Mouse (Mus musculus) left cerebral cortex, postnatal 10 days (tissue): ENCODE results near the gene Ifi203. TPM values are rescaled to one million over a fixed set of nuclear protein-coding genes. Genes with fewer than 3 reads are reported as not detected.
A peak's percentile ranks its signal among the peaks of the same experiment; 100 is the strongest.
"Not testable (repeated sequence)": the region's sequence is repeated elsewhere in the genome, so short reads cannot be mapped to it uniquely, and the experiment has no call there.

Experiments used
- DNase-seq, 2 experiments: peaks; one replicate each; pipeline ENCODE4 v3.0.0; 2021 to 2022; ENCODE audit warnings: low spot score in 2 of 2, mixed read lengths in 1 of 2; ENCODE audit errors: extremely low spot score in 1 of 2
- intact Hi-C: fragments of 180-260 bp; cut with DNase I; formaldehyde crosslinking; loops from one replicate; pipeline ENCODE4 v1.15.1; 2025
- total RNA-seq, 2 experiments: library from RNA; stranded (reverse); gene quantifications; 2 replicates each; pipeline ENCODE4 v1.2.3; 2021

Gene Ifi203
- total RNA-seq, 2 experiments from 2014 or later = 0.49 to 1.0 TPM

- DNase-seq = no peak
- intact Hi-C loops = no loop called here
Observed at GRCm38 (mm10) chr1:173911808-173912464, 30.5 kb downstream of the Ifi203 start.

- intact Hi-C loops, DNase-seq: not testable (repeated sequence)
Observed at GRCm38 (mm10) chr1:173908390-173908789, 34.1 kb downstream of the Ifi203 start.

DNA sequence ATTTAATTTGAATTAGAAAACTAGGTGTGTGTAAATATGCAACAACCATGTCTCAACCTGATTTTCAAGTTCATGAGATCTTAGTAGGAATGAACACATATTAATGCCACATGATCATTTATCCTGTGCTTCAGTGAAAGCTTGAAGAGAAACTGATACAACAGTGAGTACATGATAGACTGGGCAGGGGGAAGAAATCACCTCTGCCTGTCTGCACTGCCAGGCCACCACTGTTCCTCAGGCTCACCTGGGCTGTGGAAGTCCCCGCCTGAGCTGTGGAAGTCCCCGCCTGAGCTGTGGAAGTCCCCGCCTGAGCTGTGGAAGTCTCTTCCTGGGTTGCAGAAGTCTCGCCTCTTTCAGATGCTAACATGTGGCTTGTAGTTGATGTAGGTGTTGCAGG lies 36.6 kb downstream of the Ifi203 start:
- DNase-seq, intact Hi-C loops: not testable (repeated sequence)

DNA sequence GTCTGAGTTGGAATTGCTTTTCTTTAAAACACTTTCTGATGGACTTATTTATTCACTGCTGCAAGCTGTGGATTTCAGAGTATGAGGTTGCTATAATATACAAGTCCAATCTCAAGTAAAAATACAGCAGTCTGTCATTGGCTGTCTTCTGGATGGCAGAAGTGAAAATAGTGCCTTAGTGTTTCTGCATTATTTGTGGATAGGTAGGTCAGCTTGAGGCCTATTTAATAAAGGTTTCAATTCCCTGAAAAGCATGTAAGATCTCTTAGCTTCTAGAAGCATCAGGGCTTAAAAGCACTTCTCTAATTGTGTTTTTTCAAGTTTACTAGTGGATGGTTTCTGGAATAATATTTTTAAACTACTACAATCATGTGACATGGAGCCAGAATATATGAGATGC lies 52.7 kb downstream of the Ifi203 start:
- DNase-seq, intact Hi-C loops: not testable (repeated sequence)

GRCm38 (mm10) chr1:173887026-173887787 lies 55.3 kb downstream of the Ifi203 start:
- DNase-seq, intact Hi-C loops: not testable (repeated sequence)

DNA sequence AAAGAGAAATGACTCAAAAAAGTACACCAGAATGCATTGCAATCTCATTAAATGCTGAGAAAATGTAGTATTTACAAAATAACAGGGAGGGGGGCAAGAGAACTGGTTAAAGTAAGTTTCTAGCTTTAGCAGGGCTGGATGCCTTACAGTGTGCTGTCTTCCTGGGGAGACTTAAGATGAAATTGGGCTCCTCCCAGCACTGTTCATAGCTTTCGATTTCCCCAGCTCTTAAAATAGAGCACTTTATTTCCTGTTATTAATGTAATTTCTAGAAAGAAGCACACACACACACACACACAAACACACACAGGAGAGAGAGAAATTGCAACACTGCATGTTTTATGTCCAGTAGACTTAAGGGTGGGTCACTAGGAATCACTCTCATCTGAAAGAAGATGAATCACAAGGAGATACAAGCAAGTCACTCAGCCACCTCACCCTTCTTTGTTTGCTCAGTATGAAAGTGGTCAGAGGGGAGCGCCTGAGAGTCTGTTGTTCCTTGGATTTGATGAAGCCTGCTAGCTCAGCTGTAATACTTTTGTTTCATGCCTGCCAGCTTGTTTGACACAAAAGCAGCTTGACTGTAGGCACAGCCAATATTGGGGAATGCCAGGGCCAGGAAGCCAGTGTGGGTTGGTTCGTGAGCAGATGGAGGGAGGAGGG lies 62.3 kb downstream of the Ifi203 start:
- intact Hi-C loops = not testable (repeated sequence)
- DNase-seq = peak in 1 of 2 experiments; percentile 4

- intact Hi-C loops, DNase-seq: not testable (repeated sequence)
Observed at GRCm38 (mm10) chr1:173879225-173879987, 63.1 kb downstream of the Ifi203 start.

DNA sequence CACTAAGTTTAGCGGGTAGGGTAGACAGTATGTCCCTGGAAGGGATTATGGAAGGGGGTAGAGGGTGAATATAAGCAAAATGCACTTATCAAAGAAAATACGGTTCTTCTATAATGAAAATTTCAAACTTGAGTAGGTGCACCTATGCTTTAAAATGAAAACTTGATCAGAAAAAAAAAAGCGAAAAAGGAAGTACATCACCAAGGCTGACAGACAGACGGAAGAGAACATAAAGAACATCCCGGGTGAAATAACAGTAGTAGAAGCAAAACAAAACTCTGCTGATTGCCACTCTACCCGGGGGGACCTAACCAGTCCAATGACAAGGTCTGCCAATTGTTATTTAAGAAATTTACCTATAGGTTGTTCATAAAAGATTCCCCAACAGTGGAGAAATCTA lies 64.2 kb downstream of the Ifi203 start:
- DNase-seq, intact Hi-C loops: not testable (repeated sequence)

- intact Hi-C loops, DNase-seq: not testable (repeated sequence)
Observed at GRCm38 (mm10) chr1:173877125-173877524, 65.3 kb downstream of the Ifi203 start.

Other genes with a start within 250 kb of the Ifi203 start
- gene Ifi207, start 200.9 kb downstream of the Ifi203 start, total RNA-seq = under 1 TPM; 0.26 to 0.34 TPM
- gene Ifi204, start 175.7 kb downstream of the Ifi203 start, total RNA-seq = under 1 TPM in 1 of 2 experiments, not detected in 1; 0.16 TPM
- gene Ifi211, start 29.6 kb downstream of the Ifi203 start, total RNA-seq = under 1 TPM in 1 of 2 experiments, not detected in 1; 0.26 TPM
- 1 to 10 TPM; 2.1 TPM for gene Mndal, start 181 bp downstream of the Ifi203 start, total RNA-seq
- gene Ifi202b, start 40.1 kb upstream of the Ifi203 start, total RNA-seq = not detected
- gene Ifi205, start 89.1 kb upstream of the Ifi203 start, total RNA-seq = not detected
- gene Olfr433, start 98.0 kb upstream of the Ifi203 start, total RNA-seq = not detected
- not detected for gene Olfr432, start 106.5 kb upstream of the Ifi203 start, total RNA-seq
- gene Olfr430, start 123.9 kb upstream of the Ifi203 start, total RNA-seq = not detected
- not detected for gene Olfr429, start 141.7 kb upstream of the Ifi203 start, total RNA-seq
- gene Olfr427, start 154.2 kb upstream of the Ifi203 start, total RNA-seq = not detected
- not detected for gene Olfr231, start 178.5 kb upstream of the Ifi203 start, total RNA-seq
- gene Olfr424, start 188.8 kb upstream of the Ifi203 start, total RNA-seq = not detected
- not detected for gene Olfr420, start 213.0 kb upstream of the Ifi203 start, total RNA-seq
- gene Spta1, start 230.1 kb upstream of the Ifi203 start, total RNA-seq = under 1 TPM; 0.16 to 0.32 TPM